Mouse (Mus musculus): ENCODE measurements at regions not wholly inside any gene's neighbourhood (a gene's known extent, or its start where the extent isn't known, plus 50 kb on each side); places are given as distances from the start of the nearest gene placed in this dataset.

DNA sequence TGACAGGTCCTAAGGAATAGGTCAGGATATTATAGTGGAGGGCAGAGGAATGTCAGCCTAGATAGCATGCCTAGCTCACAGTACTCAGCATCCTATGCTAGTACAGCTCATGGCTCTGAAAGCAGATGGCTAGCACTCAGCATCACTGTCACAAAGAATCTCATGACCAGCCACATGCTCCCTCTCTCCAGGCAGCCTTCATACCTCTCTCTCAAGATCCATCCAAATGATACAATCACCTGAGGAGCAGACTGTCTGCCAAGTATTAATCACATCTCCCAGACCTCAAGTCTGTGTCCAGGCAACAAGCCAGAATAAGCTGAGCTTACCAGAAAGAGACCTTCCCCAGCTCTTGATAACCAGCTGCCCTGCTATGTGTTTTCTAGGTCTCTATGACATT is 557.4 kb upstream of the Nbea start:
- H3K4me1 ChIP-seq (ENCODE audit: control insufficient read depth, insufficient read depth, low read length): no peaks in the 10 kb centered on the region
- H3K36me3 ChIP-seq (ENCODE audit: control insufficient read depth, insufficient read depth, low read length): no peaks in the 10 kb centered on the region
- no peak overlapping the region for H3K4me3 ChIP-seq (ENCODE audit: low read depth, low read length)
- H3K9ac ChIP-seq (ENCODE audit: low read depth, low read length): no peak overlapping the region
- H3K9me3 ChIP-seq (replicated peaks; ENCODE audit: control insufficient read depth, low read length): no peaks in the 10 kb centered on the region
- H3K27ac ChIP-seq (ENCODE audit: low read depth, low read length): no peak overlapping the region
- H3K4me2 ChIP-seq: no peak overlapping the region
- ATAC-seq (replicated peaks; ENCODE audit: insufficient number of reproducible peaks, low FRiP score, low TSS enrichment): no peak
- no peaks in the 10 kb centered on the region for H3K27me3 ChIP-seq (ENCODE audit: control insufficient read depth, insufficient read depth, low read length)

DNA sequence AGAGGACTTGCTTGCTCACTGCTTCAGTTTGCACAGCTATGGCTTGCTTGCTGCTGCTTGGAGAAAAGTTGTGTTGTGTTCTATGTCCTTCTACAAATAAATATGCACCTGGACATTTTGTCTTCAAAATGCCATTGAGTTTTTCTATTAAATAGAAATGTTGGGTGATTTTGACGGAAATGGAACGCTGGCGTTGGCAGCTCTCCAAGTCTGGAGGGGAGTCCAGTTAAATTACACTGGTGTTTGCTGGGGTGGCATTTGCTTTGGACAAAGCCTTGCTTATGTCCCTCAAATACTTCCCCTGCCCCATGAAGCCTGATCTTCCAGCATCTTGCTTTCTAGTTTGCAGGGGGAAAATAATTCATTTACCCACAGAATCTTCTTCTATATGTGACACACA is 556.0 kb upstream of the Nbea start:
- no peak overlapping the region for H3K27ac ChIP-seq (ENCODE audit: low read depth, low read length)
- 74% methylated on average over 3 of the region's 3 CpGs for WGBS (ENCODE audit: insufficient replicate concordance)
- no peaks in the 10 kb centered on the region for H3K9me3 ChIP-seq (replicated peaks; ENCODE audit: control insufficient read depth, low read length)
- no peak for ATAC-seq (replicated peaks; ENCODE audit: insufficient number of reproducible peaks, low FRiP score, low TSS enrichment)
- H3K36me3 ChIP-seq (ENCODE audit: control insufficient read depth, insufficient read depth, low read length): no peaks in the 10 kb centered on the region
- no peak overlapping the region for H3K4me3 ChIP-seq (ENCODE audit: low read depth, low read length)
- no peak overlapping the region for H3K4me2 ChIP-seq
- H3K9ac ChIP-seq (ENCODE audit: low read depth, low read length): no peak overlapping the region
- H3K4me1 ChIP-seq (ENCODE audit: control insufficient read depth, insufficient read depth, low read length): no peaks in the 10 kb centered on the region
- H3K27me3 ChIP-seq (ENCODE audit: control insufficient read depth, insufficient read depth, low read length): no peaks in the 10 kb centered on the region

DNA sequence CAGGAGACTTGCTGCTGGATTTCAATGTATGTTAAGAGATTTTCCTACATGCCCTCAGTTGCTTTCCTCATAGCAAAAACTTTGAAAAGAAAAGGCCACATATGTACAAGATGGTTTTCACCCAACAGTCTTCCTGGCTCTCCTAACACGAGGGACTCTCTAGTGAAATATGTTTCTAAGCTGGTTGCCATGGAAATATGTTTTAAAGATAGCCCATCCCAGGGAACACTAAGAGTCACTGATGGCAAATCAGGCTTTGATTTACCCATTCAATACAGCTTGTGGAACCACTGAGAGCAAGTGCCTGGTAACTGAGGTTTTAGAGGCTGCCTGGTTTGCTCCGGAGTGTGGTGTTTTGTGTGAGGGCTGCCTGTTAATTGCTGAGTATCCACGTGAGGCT is 547.3 kb upstream of the Nbea start:
- no peak overlapping the region for H3K27ac ChIP-seq (ENCODE audit: low read depth, low read length)
- no peak for ATAC-seq (replicated peaks; ENCODE audit: insufficient number of reproducible peaks, low FRiP score, low TSS enrichment)
- no peaks in the 10 kb centered on the region for H3K9me3 ChIP-seq (replicated peaks; ENCODE audit: control insufficient read depth, low read length)
- no peaks in the 10 kb centered on the region for H3K27me3 ChIP-seq (ENCODE audit: control insufficient read depth, insufficient read depth, low read length)
- no peak overlapping the region for H3K4me3 ChIP-seq (ENCODE audit: low read depth, low read length)
- H3K36me3 ChIP-seq (ENCODE audit: control insufficient read depth, insufficient read depth, low read length): no peaks in the 10 kb centered on the region
- H3K4me2 ChIP-seq: no peak overlapping the region
- H3K4me1 ChIP-seq (ENCODE audit: control insufficient read depth, insufficient read depth, low read length): no peaks in the 10 kb centered on the region
- 64% methylated on average over 3 of the region's 3 CpGs for WGBS (ENCODE audit: insufficient replicate concordance)
- H3K9ac ChIP-seq (ENCODE audit: low read depth, low read length): no peak overlapping the region

DNA sequence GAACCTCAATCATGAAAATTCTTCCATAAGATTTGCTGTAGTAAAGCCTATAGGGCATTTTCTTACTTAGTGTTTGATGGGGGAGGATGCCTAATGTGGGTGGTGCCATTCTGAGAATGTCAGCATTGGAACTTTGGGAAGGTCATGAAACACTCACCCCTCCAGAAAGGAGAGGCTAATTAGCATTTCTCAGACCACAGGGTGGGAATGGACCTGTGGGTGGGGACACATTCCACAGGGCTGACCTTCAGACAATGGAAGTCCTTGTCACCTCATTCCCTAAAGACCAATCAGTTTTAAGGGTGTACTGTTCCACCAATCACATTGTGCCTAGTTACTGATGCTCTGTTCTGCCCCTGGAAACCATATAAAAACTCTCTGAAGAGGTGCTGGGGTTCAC is 541.5 kb upstream of the Nbea start:
- H3K4me2 ChIP-seq: no peak overlapping the region
- H3K9ac ChIP-seq (ENCODE audit: low read depth, low read length): no peak overlapping the region
- H3K4me3 ChIP-seq (ENCODE audit: low read depth, low read length): no peak overlapping the region
- H3K27me3 ChIP-seq (ENCODE audit: control insufficient read depth, insufficient read depth, low read length): no peaks in the 10 kb centered on the region
- no peaks in the 10 kb centered on the region for H3K9me3 ChIP-seq (replicated peaks; ENCODE audit: control insufficient read depth, low read length)
- no peak for ATAC-seq (replicated peaks; ENCODE audit: insufficient number of reproducible peaks, low FRiP score, low TSS enrichment)
- no peaks in the 10 kb centered on the region for H3K4me1 ChIP-seq (ENCODE audit: control insufficient read depth, insufficient read depth, low read length)
- no peaks in the 10 kb centered on the region for H3K36me3 ChIP-seq (ENCODE audit: control insufficient read depth, insufficient read depth, low read length)
- no peak overlapping the region for H3K27ac ChIP-seq (ENCODE audit: low read depth, low read length)

DNA sequence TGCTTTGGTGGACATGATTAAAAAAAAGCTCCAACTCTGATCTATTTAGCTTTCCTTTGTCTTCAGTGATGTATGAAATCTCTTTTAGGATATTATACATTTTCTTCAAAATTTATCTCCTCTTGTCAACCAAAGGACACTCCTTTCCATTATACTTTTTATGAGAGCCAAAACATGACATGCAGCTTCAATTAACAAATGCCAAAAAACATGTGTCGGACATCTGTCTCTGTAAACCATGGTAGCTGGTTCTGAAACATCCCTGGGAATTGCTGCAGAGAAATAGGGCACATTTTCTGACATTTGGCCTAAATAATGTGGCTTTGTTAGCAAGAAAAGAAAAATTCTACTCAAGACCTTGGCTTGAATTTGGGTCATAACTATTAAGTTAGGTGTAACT is 524.8 kb upstream of the Nbea start:
- H3K27ac ChIP-seq (ENCODE audit: low read depth, low read length): no peak overlapping the region
- no peak for ATAC-seq (replicated peaks; ENCODE audit: insufficient number of reproducible peaks, low FRiP score, low TSS enrichment)
- H3K9ac ChIP-seq (ENCODE audit: low read depth, low read length): no peak overlapping the region
- H3K4me3 ChIP-seq (ENCODE audit: low read depth, low read length): no peak overlapping the region
- no peaks in the 10 kb centered on the region for H3K9me3 ChIP-seq (replicated peaks; ENCODE audit: control insufficient read depth, low read length)
- no peaks in the 10 kb centered on the region for H3K36me3 ChIP-seq (ENCODE audit: control insufficient read depth, insufficient read depth, low read length)
- WGBS (ENCODE audit: insufficient replicate concordance): 74% methylated on average over 1 of the region's 1 CpGs
- no peaks in the 10 kb centered on the region for H3K4me1 ChIP-seq (ENCODE audit: control insufficient read depth, insufficient read depth, low read length)
- H3K4me2 ChIP-seq: no peak overlapping the region
- no peaks in the 10 kb centered on the region for H3K27me3 ChIP-seq (ENCODE audit: control insufficient read depth, insufficient read depth, low read length)

DNA sequence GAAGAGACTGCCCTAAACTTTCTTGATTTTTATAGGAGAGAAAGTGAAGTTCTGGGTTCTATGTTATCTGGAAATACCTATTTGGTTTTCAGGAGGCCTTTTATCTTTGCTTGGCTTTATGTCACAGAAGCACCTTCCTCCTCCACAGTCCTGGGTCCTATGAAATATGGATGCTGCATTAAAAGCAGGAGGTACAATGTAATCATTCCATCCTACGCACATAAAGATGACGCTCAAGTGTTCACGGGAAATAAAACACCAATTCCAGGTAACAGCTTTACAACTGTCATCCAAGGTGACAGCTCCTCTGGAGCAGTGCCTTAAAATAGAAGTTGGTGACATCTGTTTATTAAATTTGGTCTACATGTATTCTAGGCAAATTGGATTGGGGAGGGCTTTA is 523.8 kb upstream of the Nbea start:
- H3K27ac ChIP-seq (ENCODE audit: low read depth, low read length): no peak overlapping the region
- no peak overlapping the region for H3K9ac ChIP-seq (ENCODE audit: low read depth, low read length)
- no peak for ATAC-seq (replicated peaks; ENCODE audit: insufficient number of reproducible peaks, low FRiP score, low TSS enrichment)
- H3K4me2 ChIP-seq: no peak overlapping the region
- no peaks in the 10 kb centered on the region for H3K36me3 ChIP-seq (ENCODE audit: control insufficient read depth, insufficient read depth, low read length)
- no peak overlapping the region for H3K4me3 ChIP-seq (ENCODE audit: low read depth, low read length)
- H3K27me3 ChIP-seq (ENCODE audit: control insufficient read depth, insufficient read depth, low read length): no peaks in the 10 kb centered on the region
- WGBS (ENCODE audit: insufficient replicate concordance): 84% methylated on average over 3 of the region's 3 CpGs
- no peaks in the 10 kb centered on the region for H3K9me3 ChIP-seq (replicated peaks; ENCODE audit: control insufficient read depth, low read length)
- H3K4me1 ChIP-seq (ENCODE audit: control insufficient read depth, insufficient read depth, low read length): no peaks in the 10 kb centered on the region

DNA sequence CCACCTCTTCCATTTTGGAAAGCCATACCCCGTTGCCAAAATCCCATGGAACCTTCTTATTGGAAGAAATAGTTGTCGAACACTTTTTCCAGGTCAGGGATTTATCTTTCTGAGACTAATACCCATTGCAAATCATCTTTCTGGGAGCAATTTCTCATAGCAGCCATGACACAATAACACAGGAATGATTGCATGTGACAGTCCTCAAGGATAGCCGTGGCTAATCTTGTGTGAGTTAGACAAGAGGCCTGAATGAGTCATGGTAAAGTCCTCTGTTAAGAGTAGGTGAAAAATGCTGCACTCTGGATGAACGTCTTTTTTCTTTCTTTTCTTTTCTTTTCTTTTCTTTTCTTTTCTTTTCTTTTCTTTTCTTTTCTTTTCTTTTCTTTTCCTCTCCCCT is 522.5 kb upstream of the Nbea start:
- Histone ChIP-seq H3K27ac (ENCODE audit: low read depth, low read length) (no peak overlapping the region), H3K9ac (ENCODE audit: low read depth, low read length) (no peak overlapping the region), H3K4me3 (ENCODE audit: low read depth, low read length) (no peak overlapping the region), H3K4me2 (no peak overlapping the region), H3K9me3 (replicated peaks; ENCODE audit: control insufficient read depth, low read length) (no peaks in the 10 kb centered on the region), H3K36me3 (ENCODE audit: control insufficient read depth, insufficient read depth, low read length) (no peaks in the 10 kb centered on the region), H3K27me3 (ENCODE audit: control insufficient read depth, insufficient read depth, low read length) (no peaks in the 10 kb centered on the region), H3K4me1 (ENCODE audit: control insufficient read depth, insufficient read depth, low read length) (no peaks in the 10 kb centered on the region)
- ATAC-seq (replicated peaks; ENCODE audit: insufficient number of reproducible peaks, low FRiP score, low TSS enrichment): no peak
- 66% methylated on average over 4 of the region's 4 CpGs for WGBS (ENCODE audit: insufficient replicate concordance)

DNA sequence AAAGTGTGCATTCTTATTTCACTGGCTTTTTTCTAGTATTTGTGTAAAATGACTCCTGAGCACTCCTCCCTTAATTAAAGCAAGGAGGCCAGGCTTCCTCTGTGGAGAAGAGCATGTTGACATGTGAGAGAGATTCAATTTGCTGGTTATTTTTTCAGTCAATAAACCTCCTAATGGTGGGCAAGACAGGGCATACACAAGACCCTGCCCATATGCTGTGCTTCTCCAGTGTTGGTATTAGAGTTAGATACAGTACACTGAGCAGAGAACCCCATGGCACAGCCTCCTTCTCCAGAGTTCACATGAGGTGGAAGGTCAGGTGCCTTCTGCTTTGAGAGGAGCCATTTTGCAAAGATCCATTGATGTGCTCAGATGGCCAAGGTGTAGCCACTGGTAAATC is 515.4 kb upstream of the Nbea start:
- ATAC-seq (replicated peaks; ENCODE audit: insufficient number of reproducible peaks, low FRiP score, low TSS enrichment): no peak
- Histone ChIP-seq H3K4me1 (ENCODE audit: control insufficient read depth, insufficient read depth, low read length) (no peaks in the 10 kb centered on the region), H3K36me3 (ENCODE audit: control insufficient read depth, insufficient read depth, low read length) (no peaks in the 10 kb centered on the region), H3K4me3 (ENCODE audit: low read depth, low read length) (no peak overlapping the region), H3K27me3 (ENCODE audit: control insufficient read depth, insufficient read depth, low read length) (no peaks in the 10 kb centered on the region), H3K4me2 (no peak overlapping the region), H3K9me3 (replicated peaks; ENCODE audit: control insufficient read depth, low read length) (no peaks in the 10 kb centered on the region), H3K27ac (ENCODE audit: low read depth, low read length) (no peak overlapping the region), H3K9ac (ENCODE audit: low read depth, low read length) (no peak overlapping the region)

DNA sequence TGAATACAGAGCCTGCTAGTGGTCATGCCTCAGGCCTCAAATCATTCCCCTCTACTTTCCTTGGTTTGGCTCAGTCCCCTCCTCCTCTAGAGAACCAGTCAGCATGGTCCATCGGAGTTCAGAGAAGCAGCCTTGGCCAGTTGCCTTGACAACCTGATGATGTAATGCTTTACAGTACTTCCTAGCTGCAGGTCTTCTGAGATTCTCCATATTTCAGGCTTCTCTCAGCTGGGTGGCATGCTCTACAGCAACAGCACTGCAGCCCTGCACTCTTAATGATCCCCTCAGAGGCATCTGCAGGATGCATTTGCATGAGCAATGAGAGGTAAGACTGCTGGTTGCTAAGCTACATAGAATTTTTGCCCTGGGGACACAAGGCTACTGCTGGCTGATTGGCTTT is 514.7 kb upstream of the Nbea start:
- H3K4me2 ChIP-seq: no peak overlapping the region
- no peaks in the 10 kb centered on the region for H3K9me3 ChIP-seq (replicated peaks; ENCODE audit: control insufficient read depth, low read length)
- H3K4me1 ChIP-seq (ENCODE audit: control insufficient read depth, insufficient read depth, low read length): no peaks in the 10 kb centered on the region
- no peak overlapping the region for H3K9ac ChIP-seq (ENCODE audit: low read depth, low read length)
- no peaks in the 10 kb centered on the region for H3K27me3 ChIP-seq (ENCODE audit: control insufficient read depth, insufficient read depth, low read length)
- H3K4me3 ChIP-seq (ENCODE audit: low read depth, low read length): no peak overlapping the region
- no peak overlapping the region for H3K27ac ChIP-seq (ENCODE audit: low read depth, low read length)
- no peaks in the 10 kb centered on the region for H3K36me3 ChIP-seq (ENCODE audit: control insufficient read depth, insufficient read depth, low read length)
- WGBS (ENCODE audit: insufficient replicate concordance): 29% methylated on average over 1 of the region's 1 CpGs
- ATAC-seq (replicated peaks; ENCODE audit: insufficient number of reproducible peaks, low FRiP score, low TSS enrichment): no peak
